Mouse (Mus musculus): ENCODE measurements around the gene Mgmt. TPM values are rescaled to one million over a fixed set of nuclear protein-coding genes. Genes with fewer than 3 reads are reported as not detected.

Gene Mgmt
- 1 to 10 TPM in 23 of 26 experiments, under 1 TPM in 2, not detected in 1; 0.47 to 4.3 (median 2.7) TPM for total RNA-seq (2018; cell fraction: chromatin; rRNA removed)
- 1 to 10 TPM; 1.9 to 3.9 (median 2.8) TPM for total RNA-seq (2018; cell fraction: cytosol; rRNA removed)
- 1 to 10 TPM in 23 of 26 experiments, under 1 TPM in 3; 0.40 to 4.0 (median 2.1) TPM for total RNA-seq (2018; cell fraction: nucleus; rRNA removed)
- 1.6 to 3.0 TPM (median 2.2 TPM) in 3 replicates for polyA plus RNA-seq (2018)

- 10% methylated on average over 33 of the region's 33 CpGs for WGBS (ENCODE audit: missing documents)
- Histone ChIP-seq H3K4me3 (ENCODE audit: inconsistent target) (peak within 1 kb of the TSS; percentile 43), H3K36me3 (ENCODE audit: inconsistent target) (no peaks in the 10 kb centered on the region), H3K27ac (peak within 1 kb of the TSS; percentile 10; the same call in 1 of the 2 replicates), H3K79me2 (ENCODE audit: inconsistent target) (no peaks in the 10 kb centered on the region)
Observed at GRCm38 (mm10) chr7:136894106-136894986, at the start of gene Mgmt. Gene Mgmt (plus strand): TSS chr7:136894614.

GRCm38 (mm10) chr7:136844835-136845234 lies 49.6 kb upstream of the Mgmt start:
- H3K27ac ChIP-seq = no peak overlapping the region
- H3K79me2 ChIP-seq (ENCODE audit: inconsistent target) = no peaks in the 10 kb centered on the region
- no peak overlapping the region for H3K4me3 ChIP-seq (ENCODE audit: inconsistent target)
- H3K36me3 ChIP-seq (ENCODE audit: inconsistent target) = no peaks in the 10 kb centered on the region
- 85% methylated on average over 5 of the region's 5 CpGs for WGBS (ENCODE audit: missing documents)

DNA sequence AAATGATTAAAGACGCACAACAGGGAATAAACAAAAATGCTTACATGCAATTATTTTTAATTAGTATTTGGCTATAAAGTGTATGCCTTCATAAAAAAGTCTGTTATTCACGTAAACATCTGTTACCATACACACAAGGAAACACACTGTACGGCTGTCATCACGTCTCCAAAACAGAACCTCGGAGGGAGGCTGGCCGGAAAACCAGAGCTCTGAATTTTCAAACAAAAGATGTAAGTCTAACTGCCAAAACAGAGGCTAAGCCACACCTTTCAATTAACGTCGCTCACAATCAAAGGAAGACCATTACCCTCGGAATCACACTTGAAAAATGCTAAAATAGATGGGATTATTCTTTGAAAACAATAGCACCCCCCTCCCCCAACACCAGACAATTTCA lies 49.1 kb upstream of the Mgmt start:
- Histone ChIP-seq H3K36me3 (ENCODE audit: inconsistent target) (no peaks in the 10 kb centered on the region), H3K4me3 (ENCODE audit: inconsistent target) (no peak overlapping the region)
- 48% methylated on average over 9 of the region's 9 CpGs for WGBS (ENCODE audit: missing documents)

DNA sequence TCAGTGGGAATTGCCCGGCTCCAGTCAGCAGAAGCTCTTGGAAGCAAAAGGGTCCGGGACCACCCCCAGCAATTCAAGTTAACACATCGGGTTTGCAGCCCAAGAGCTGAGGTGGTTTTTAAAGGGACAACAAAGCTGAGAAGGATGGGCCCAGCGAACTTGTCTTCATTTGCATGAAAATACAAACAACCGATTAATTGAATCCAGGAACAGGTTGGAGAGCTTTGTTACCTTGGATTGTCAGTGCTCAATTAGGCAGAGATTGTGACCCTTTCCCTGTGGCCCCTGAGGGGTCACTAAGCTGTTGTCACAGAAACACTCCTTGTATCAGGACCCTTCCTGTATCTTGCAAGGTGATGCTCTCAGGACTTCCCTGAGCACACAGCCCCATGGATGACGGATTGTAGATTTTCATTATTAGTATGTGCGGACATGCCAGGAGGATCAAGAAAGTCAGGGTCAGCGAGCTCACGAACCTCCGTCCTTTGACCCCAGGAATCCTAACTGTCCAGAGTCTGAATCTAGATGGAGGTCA lies 48.3 kb upstream of the Mgmt start:
- Histone ChIP-seq H3K36me3 (ENCODE audit: inconsistent target) (no peaks in the 10 kb centered on the region), H3K27ac (no peak overlapping the region), H3K79me2 (ENCODE audit: inconsistent target) (no peaks in the 10 kb centered on the region), H3K4me3 (ENCODE audit: inconsistent target) (no peak overlapping the region)
- WGBS (ENCODE audit: missing documents) = 85% methylated on average over 10 of the region's 10 CpGs

More for the DNA sequence above, 49.1 kb upstream of the Mgmt start:
- no peaks in the 10 kb centered on the region for H3K79me2 ChIP-seq (ENCODE audit: inconsistent target)
- no peak overlapping the region for H3K27ac ChIP-seq

DNA sequence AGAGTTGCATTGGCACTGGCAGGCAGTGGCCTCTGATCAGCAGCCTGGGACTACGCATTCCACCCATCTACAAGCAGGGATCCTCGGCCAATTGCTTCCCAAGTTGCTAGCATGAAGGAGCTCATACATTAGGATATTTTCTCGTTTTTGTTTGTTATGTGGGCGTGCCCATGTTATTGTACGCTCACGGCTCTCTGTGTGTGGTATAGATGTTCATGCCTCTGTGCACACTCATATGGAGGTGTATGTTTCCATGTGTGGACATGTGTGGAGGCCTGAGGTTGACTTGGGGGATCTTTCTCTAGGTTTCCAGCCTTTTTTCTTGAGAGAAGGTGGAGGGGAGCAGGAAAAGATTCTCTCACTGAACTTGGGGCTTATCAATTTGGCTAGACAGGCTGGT lies 46.8 kb upstream of the Mgmt start:
- H3K79me2 ChIP-seq (ENCODE audit: inconsistent target) = no peaks in the 10 kb centered on the region
- no peaks in the 10 kb centered on the region for H3K36me3 ChIP-seq (ENCODE audit: inconsistent target)
- no peak overlapping the region for H3K27ac ChIP-seq
- 96% methylated on average over 6 of the region's 6 CpGs for WGBS (ENCODE audit: missing documents)
- no peak overlapping the region for H3K4me3 ChIP-seq (ENCODE audit: inconsistent target)

- H3K36me3 ChIP-seq (ENCODE audit: inconsistent target) = no peaks in the 10 kb centered on the region
- no peaks in the 10 kb centered on the region for H3K79me2 ChIP-seq (ENCODE audit: inconsistent target)
- no peak overlapping the region for H3K4me3 ChIP-seq (ENCODE audit: inconsistent target)
- H3K27ac ChIP-seq = no peak overlapping the region
- 90% methylated on average over 7 of the region's 8 CpGs for WGBS (ENCODE audit: missing documents)
Observed at GRCm38 (mm10) chr7:136848761-136849160, 45.7 kb upstream of the Mgmt start.

DNA sequence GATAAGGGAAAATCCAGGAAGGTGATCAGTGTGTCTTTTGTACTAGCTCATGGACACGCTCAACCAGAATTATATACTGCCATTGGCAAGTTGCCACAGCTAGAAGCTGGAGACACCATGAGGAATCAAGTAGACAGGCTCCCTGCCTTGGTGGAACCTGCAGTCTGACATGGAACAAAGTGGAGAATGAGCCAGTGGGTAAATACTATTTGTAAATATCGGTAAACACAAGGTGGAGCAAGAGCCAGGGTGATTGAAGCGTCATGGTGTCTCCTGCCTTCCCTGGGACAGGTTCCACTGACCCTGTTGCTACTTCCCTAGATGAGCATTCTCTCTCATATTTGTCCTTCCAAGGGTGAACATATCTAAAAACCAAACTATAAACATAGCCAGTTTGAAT lies 44.6 kb upstream of the Mgmt start:
- Histone ChIP-seq H3K4me3 (ENCODE audit: inconsistent target) (no peak overlapping the region), H3K79me2 (ENCODE audit: inconsistent target) (no peaks in the 10 kb centered on the region), H3K36me3 (ENCODE audit: inconsistent target) (no peaks in the 10 kb centered on the region), H3K27ac (no peak overlapping the region)
- 90% methylated on average over 3 of the region's 3 CpGs for WGBS (ENCODE audit: missing documents)

DNA sequence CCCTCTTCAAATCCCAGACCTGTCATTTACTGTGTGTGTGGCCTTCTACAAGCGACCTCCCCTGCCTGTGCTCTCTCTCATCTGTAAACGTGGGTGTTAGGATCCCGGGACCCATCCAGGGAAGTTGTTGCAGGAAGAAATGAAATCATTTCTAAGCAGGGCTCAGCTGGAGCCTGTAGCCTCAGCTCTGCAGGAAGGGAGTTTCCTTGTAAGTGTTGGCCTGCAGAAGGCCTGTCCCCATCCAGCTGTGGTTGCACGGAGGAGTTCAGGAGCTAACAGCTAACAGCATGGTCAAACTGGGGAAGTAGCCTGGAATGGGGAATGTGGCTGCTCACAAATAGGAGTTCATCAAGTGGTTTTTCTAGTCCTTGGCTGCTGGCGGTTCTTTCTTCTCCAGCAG lies 44.1 kb upstream of the Mgmt start:
- Histone ChIP-seq H3K36me3 (ENCODE audit: inconsistent target) (no peaks in the 10 kb centered on the region), H3K27ac (no peak overlapping the region)
- WGBS (ENCODE audit: missing documents) = 84% methylated on average over 5 of the region's 5 CpGs

GRCm38 (mm10) chr7:136851946-136852345 lies 42.5 kb upstream of the Mgmt start:
- no peaks in the 10 kb centered on the region for H3K79me2 ChIP-seq (ENCODE audit: inconsistent target)
- H3K4me3 ChIP-seq (ENCODE audit: inconsistent target) = no peak overlapping the region
- WGBS (ENCODE audit: missing documents) = 57% methylated on average over 8 of the region's 8 CpGs
- no peaks in the 10 kb centered on the region for H3K36me3 ChIP-seq (ENCODE audit: inconsistent target)
- no peak overlapping the region for H3K27ac ChIP-seq

More for the DNA sequence above, 44.1 kb upstream of the Mgmt start:
- H3K79me2 ChIP-seq (ENCODE audit: inconsistent target) = no peaks in the 10 kb centered on the region
- no peak overlapping the region for H3K4me3 ChIP-seq (ENCODE audit: inconsistent target)

- WGBS (ENCODE audit: missing documents) = 83% methylated on average over 4 of the region's 4 CpGs
- Histone ChIP-seq H3K4me3 (ENCODE audit: inconsistent target) (no peak overlapping the region), H3K36me3 (ENCODE audit: inconsistent target) (no peaks in the 10 kb centered on the region), H3K79me2 (ENCODE audit: inconsistent target) (no peaks in the 10 kb centered on the region), H3K27ac (no peak overlapping the region)
Observed at GRCm38 (mm10) chr7:136852721-136853120, 41.7 kb upstream of the Mgmt start.

- Histone ChIP-seq H3K27ac (no peak overlapping the region), H3K79me2 (ENCODE audit: inconsistent target) (no peaks in the 10 kb centered on the region), H3K36me3 (ENCODE audit: inconsistent target) (no peaks in the 10 kb centered on the region), H3K4me3 (ENCODE audit: inconsistent target) (no peak overlapping the region)
- WGBS (ENCODE audit: missing documents) = 54% methylated on average over 7 of the region's 7 CpGs
Observed at GRCm38 (mm10) chr7:136864677-136865463, 29.5 kb upstream of the Mgmt start.

DNA sequence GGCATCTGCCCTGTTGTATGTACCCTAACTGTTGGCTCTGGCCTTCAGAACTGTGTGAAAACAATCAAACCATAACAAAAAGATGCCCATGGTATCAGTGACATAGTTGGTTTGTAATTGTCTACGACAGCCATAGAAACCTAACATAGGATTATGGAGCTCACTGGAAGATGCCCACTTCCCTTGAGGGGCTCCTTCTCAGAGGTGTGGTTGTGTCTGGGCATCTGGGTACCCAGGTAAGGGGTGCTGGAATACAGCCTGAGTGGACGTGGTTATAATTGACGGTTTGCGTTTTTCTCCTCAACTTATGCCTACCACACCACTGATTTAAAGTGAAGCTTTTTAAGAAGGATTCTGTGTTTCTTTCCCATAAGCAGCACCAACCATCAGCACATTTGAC lies 28.5 kb upstream of the Mgmt start:
- no peaks in the 10 kb centered on the region for H3K36me3 ChIP-seq (ENCODE audit: inconsistent target)
- H3K4me3 ChIP-seq (ENCODE audit: inconsistent target) = no peak overlapping the region
- no peak overlapping the region for H3K27ac ChIP-seq
- H3K79me2 ChIP-seq (ENCODE audit: inconsistent target) = no peaks in the 10 kb centered on the region
- 95% methylated on average over 4 of the region's 4 CpGs for WGBS (ENCODE audit: missing documents)

DNA sequence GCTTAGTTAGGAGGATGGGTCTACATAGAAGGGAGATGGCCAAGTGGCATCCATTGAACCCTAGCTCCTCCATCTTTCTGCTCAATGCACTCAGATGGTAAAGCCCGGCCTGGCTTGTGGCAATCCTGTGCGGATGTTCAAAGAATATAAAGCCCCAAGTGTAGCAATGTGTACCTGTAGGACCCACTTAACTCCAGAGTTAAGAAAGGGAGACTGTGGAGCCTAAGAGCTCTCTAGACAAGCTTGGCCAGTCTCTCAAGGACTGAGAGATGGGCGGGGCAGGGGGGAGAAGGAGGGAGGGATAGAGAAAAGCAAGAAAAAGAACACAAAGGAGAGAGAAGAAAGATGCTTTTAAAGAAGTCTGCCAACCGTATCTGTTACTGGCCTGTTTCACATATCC lies 27.9 kb upstream of the Mgmt start:
- Histone ChIP-seq H3K4me3 (ENCODE audit: inconsistent target) (no peak overlapping the region), H3K27ac (no peak overlapping the region), H3K36me3 (ENCODE audit: inconsistent target) (no peaks in the 10 kb centered on the region), H3K79me2 (ENCODE audit: inconsistent target) (no peaks in the 10 kb centered on the region)
- 82% methylated on average over 4 of the region's 4 CpGs for WGBS (ENCODE audit: missing documents)

GRCm38 (mm10) chr7:136871535-136871934 lies 22.9 kb upstream of the Mgmt start:
- 84% methylated on average over 11 of the region's 11 CpGs for WGBS (ENCODE audit: missing documents)
- no peaks in the 10 kb centered on the region for H3K36me3 ChIP-seq (ENCODE audit: inconsistent target)
- no peaks in the 10 kb centered on the region for H3K79me2 ChIP-seq (ENCODE audit: inconsistent target)
- H3K27ac ChIP-seq = no peak overlapping the region
- no peak overlapping the region for H3K4me3 ChIP-seq (ENCODE audit: inconsistent target)

Data from macrophage (primary cell).